Mouse (Mus musculus) ES-E14 (cell line): Measurements from ENCODE around the gene Best1. TPM values are rescaled to one million over a fixed set of nuclear protein-coding genes. Genes with fewer than 3 reads are reported as not detected.
A peak's percentile ranks its signal among the peaks of the same experiment; 100 is the strongest.

Source experiments
- DNase-seq: peaks from one replicate; pipeline ENCODE4 v3.0.0-alpha.2; 2013; ENCODE audit warnings: low read depth, low spot score
- H3K27ac ChIP-seq: 2 replicates; pipeline ENCODE4 v1.5.1; 2012; ENCODE audit warnings: low read depth, mild to moderate bottlenecking, low read length, moderate library complexity, mixed read lengths; ENCODE audit not compliant: poor library complexity, insufficient read depth, severe bottlenecking
- H3K36me3 ChIP-seq: 2 replicates; pipeline ENCODE4 v1.6.1; 2012; ENCODE audit warnings: mild to moderate bottlenecking, low read length, moderate library complexity, mixed read lengths; ENCODE audit not compliant: control insufficient read depth, poor library complexity, insufficient read depth, severe bottlenecking
- H3K4me1 ChIP-seq, 2 experiments: fragments of 150-350 bp in 1 of 2; sonication (generic) in 1 of 2; 2 replicates each; pipeline ENCODE4 v1.6.1; 2012; ENCODE audit warnings: low read length in 2 of 2, mild to moderate bottlenecking in 1 of 2, mixed read lengths in 1 of 2; ENCODE audit not compliant: control insufficient read depth in 2 of 2, insufficient read depth in 2 of 2, poor library complexity in 1 of 2
- H3K4me3 ChIP-seq, 2 experiments: fragments of 150-350 bp in 1 of 2; sonication (generic) in 1 of 2; 2 replicates each; pipeline ENCODE4 v1.5.1; 2012; ENCODE audit warnings: low read length in 2 of 2, low read depth in 1 of 2, mild to moderate bottlenecking in 1 of 2, mixed read lengths in 1 of 2; ENCODE audit not compliant: insufficient read depth in 1 of 2, poor library complexity in 1 of 2, severe bottlenecking in 1 of 2
- H3K9ac ChIP-seq: 2 replicates; pipeline ENCODE4 v1.6.1; 2012; ENCODE audit warnings: low read depth, mild to moderate bottlenecking, low read length, mixed read lengths; ENCODE audit not compliant: poor library complexity, insufficient read depth, severe bottlenecking
- H3K9me3 ChIP-seq: fragments of 150-350 bp; sonication (generic); 2 replicates; pipeline ENCODE4 v1.6.1; 2012; ENCODE audit warnings: low read depth, mild to moderate bottlenecking, low read length; ENCODE audit not compliant: control insufficient read depth, insufficient read depth
- CHD2 ChIP-seq: IDR thresholded peaks from 2 replicates; pipeline ENCODE4 v1.6.1; 2014; ENCODE audit warnings: mild to moderate bottlenecking, low read depth, low read length, inconsistent platforms
- HCFC1 ChIP-seq: IDR thresholded peaks from 2 replicates; pipeline ENCODE4 v1.6.1; 2012; ENCODE audit warnings: low read length, inconsistent platforms, borderline replicate concordance; ENCODE audit not compliant: insufficient read depth
- MAFK ChIP-seq: IDR thresholded peaks from 2 replicates; pipeline ENCODE4 v1.6.1; 2014; ENCODE audit warnings: mild to moderate bottlenecking, low read depth, low read length, inconsistent platforms; ENCODE audit not compliant: insufficient read depth
- ZC3H11A ChIP-seq: IDR thresholded peaks from 2 replicates; pipeline ENCODE4 v1.6.1; 2012; ENCODE audit warnings: low read depth, mild to moderate bottlenecking, inconsistent platforms, low read length, borderline replicate concordance
- ZNF384 ChIP-seq: IDR thresholded peaks from 2 replicates; pipeline ENCODE4 v1.6.1; 2012; ENCODE audit warnings: low read depth, low read length, inconsistent platforms
- in situ Hi-C, 2 experiments: fragments of 600-800 bp; cut with MboI; formaldehyde crosslinking; loops; one replicate each; pipeline ENCODE4 v1.15.1; 2025; ENCODE audit warnings: low sequenced_read_pairs in 2 of 2, inconsistent platforms in 1 of 2; ENCODE audit not compliant: unreplicated experiment in 2 of 2
- total RNA-seq: library from RNA; depleted of rRNA; stranded (reverse); fragments of 300-350 nt; gene quantifications from 2 replicates; pipeline ENCODE4 v1.2.3, GENCODE M21; 2012

Best1 gene
- total RNA-seq, 1 experiment, result 0.62 TPM

- DNase-seq, result no peak
- H3K9me3 ChIP-seq, result no peaks in the 10 kb centered on the region
- H3K4me3 ChIP-seq, result no peak overlapping the region
- no peak overlapping the region for H3K27ac ChIP-seq
- H3K9ac ChIP-seq, result no peak overlapping the region
- peaks cover 22 to 24% of the 10 kb centered on the region in 2 experiments for H3K4me1 ChIP-seq
- no peak for TF ChIP-seq MAFK
- no peak for TF ChIP-seq CHD2
- TF ChIP-seq ZNF384, result no peak
- TF ChIP-seq ZC3H11A, result no peak
- TF ChIP-seq HCFC1, result no peak
- in situ Hi-C loops, result no loop called here
- H3K36me3 ChIP-seq, result no peaks in the 10 kb centered on the region
These were observed 60.5 kb downstream of the Best1 start for GRCm38 (mm10) chr19:9940903-9941302.

DNA sequence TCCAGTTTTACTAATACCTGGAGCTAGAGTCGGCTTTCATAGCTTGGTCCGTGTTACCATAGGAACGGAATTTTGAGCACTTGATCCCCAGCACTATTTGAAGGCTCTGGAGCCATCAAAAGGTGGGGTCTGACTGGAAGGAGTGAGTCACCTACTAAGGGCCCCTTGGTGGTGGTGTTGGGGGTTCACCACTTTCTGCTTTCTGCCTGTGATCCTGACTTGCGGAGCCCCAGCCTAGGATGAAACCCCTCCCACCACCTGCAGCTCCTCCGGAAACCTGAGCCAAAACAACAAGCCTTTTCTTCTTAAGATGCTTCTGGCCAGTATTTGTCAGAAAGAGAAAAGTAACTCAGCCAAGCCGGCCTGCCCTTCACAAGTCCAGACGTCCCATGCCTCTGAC, 61.6 kb downstream of the Best1 start:
- Histone ChIP-seq H3K4me1 (peaks cover 22 to 24% of the 10 kb centered on the region in 2 experiments), H3K27ac (no peak overlapping the region), H3K4me3 (no peak overlapping the region), H3K9me3 (no peaks in the 10 kb centered on the region), H3K9ac (no peak overlapping the region), H3K36me3 (no peaks in the 10 kb centered on the region)
- TF ChIP-seq CHD2, result no peak
- DNase-seq, result no peak
- in situ Hi-C loops, result no loop called here

DNA sequence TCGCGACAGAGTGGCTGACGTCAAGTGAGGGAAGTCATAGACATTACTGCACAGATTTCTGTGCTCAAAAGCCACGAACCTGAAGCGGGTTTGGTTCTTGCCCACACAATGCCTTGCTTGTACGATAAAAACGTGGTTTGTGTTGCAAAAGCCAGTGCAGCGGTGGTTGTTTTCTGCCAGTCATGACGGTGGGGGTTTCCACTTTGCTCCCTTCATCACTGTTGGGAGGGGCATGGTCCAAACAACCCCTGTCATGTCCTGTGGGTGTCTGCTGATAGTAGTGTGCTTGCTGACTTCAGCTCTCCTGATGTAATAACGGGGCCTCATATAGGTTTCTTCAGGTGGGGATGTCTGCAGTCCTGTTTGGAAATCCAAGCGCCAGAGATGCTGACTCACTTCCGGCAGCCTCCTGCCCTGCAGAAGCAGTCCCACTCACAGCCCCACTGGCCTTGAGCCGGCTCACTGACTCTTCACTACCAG, 62.6 kb downstream of the Best1 start:
- no peak for TF ChIP-seq ZC3H11A
- no peak; the same call in 1 of the 2 replicates for TF ChIP-seq MAFK
- TF ChIP-seq ZNF384, result no peak
- no peak for TF ChIP-seq CHD2
- TF ChIP-seq HCFC1, result no peak
- Histone ChIP-seq H3K9ac (0 out of 2 replicates have a peak overlapping the region, but pooled peaks have one; percentile 16), H3K9me3 (no peaks in the 10 kb centered on the region), H3K27ac (no peak overlapping the region; the same call in 1 of the 2 replicates), H3K4me3 (peak overlapping the region; percentile 1 to 35; a peak in 1 of 4 replicates), H3K36me3 (no peaks in the 10 kb centered on the region), H3K4me1 (peaks cover 22 to 24% of the 10 kb centered on the region in 2 experiments)
- in situ Hi-C loops, result no loop called here
- DNase-seq, result no peak

- in situ Hi-C loops, result no loop called here
- peaks cover 22 to 24% of the 10 kb centered on the region in 2 experiments for H3K4me1 ChIP-seq
These were observed 63.1 kb downstream of the Best1 start for GRCm38 (mm10) chr19:9938156-9938823.

More at GRCm38 (mm10) chr19:9938156-9938823, 63.1 kb downstream of the Best1 start:
- DNase-seq, result no peak
- TF ChIP-seq CHD2 (no peak), MAFK (no peak), HCFC1 (no peak), ZC3H11A (no peak), ZNF384 (no peak)
- H3K36me3 ChIP-seq, result no peaks in the 10 kb centered on the region
- H3K27ac ChIP-seq, result no peak overlapping the region; the same call in 1 of the 2 replicates
- peak overlapping the region; percentile 1 to 35; a peak in 1 of 4 replicates for H3K4me3 ChIP-seq
- H3K9me3 ChIP-seq, result no peaks in the 10 kb centered on the region
- H3K9ac ChIP-seq, result no peak overlapping the region
